Mouse (Mus musculus): Measurements from ENCODE around the gene Cwc22. TPM values are rescaled to one million over a fixed set of nuclear protein-coding genes. Genes with fewer than 3 reads are reported as not detected.

Cwc22 gene
- 3.4 and 5.7 TPM in 2 replicates for polyA plus RNA-seq (2012; rRNA removed)

DNA sequence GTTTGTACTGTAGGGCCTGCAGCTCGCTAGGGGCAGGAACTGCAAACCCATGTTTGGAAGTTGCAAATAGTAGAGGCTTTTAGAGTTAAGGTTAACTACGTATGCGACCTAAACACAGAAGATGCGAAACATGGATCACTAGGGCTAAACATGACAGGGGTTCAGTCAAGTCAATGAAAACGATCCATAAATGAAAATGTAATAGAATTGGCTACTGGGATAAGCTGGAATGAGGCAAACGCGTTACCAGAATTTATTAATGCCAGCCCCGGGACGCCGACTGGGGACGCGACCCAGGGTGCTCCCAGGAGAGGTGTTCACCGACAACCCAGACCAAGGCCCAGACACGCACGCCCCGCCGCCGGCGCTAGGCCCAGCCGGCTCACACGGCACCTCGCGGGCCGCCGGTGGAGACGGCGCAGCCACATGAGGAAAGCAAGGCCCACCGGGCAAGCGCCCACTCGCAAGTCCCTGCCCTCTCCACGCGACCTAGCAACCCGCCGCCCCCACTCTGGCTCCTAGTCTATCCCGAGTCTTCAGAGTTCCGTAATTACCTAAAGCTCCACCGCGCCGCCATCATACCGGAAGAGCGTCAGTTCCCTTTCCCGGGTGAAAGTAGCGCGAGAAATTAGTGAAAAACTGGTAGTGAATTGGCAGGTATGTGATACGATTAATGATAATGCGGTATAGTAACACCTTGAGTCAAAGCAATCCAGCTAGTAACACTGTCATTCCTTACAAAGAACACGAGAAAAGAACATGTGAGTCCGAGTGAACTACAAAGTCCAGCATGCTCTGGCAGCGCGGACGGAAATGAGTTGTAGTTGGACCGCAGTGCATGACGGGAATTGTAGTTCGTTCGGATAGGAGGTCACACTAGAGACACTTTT is at the start of gene Cwc22:
Gene Cwc22, minus strand, starts transcription at position 780 of the 890 bp plus-strand sequence.
- H3K36me3 ChIP-seq (ENCODE audit: control insufficient read depth, insufficient read depth, low read length) = no peaks in the 10 kb centered on the region
- peak within 1 kb of the TSS; percentile 69 for H3K27ac ChIP-seq (ENCODE audit: insufficient read depth, low read depth, low read length)
- under 1% methylated on average over 55 of the region's 55 CpGs for WGBS
- H3K4me1 ChIP-seq (ENCODE audit: control insufficient read depth, insufficient read depth, low read length) = no peaks in the 10 kb centered on the region
- H3K4me3 ChIP-seq (ENCODE audit: insufficient read depth, low read depth, low read length) = peak within 1 kb of the TSS; percentile 91
- no peaks in the 10 kb centered on the region for H3K27me3 ChIP-seq (replicated peaks; ENCODE audit: control insufficient read depth, insufficient read depth, low read length)
- DNase-seq = peak; percentile 94
- no peak for TF ChIP-seq POLR2A (IDR thresholded peaks at IDR 0.05; ENCODE audit: low read depth, low read length)
- no peak for TF ChIP-seq CTCF (conservative IDR thresholded peaks at IDR 0.05; ENCODE audit: insufficient read depth, insufficient read length, low read depth, low read length)

DNA sequence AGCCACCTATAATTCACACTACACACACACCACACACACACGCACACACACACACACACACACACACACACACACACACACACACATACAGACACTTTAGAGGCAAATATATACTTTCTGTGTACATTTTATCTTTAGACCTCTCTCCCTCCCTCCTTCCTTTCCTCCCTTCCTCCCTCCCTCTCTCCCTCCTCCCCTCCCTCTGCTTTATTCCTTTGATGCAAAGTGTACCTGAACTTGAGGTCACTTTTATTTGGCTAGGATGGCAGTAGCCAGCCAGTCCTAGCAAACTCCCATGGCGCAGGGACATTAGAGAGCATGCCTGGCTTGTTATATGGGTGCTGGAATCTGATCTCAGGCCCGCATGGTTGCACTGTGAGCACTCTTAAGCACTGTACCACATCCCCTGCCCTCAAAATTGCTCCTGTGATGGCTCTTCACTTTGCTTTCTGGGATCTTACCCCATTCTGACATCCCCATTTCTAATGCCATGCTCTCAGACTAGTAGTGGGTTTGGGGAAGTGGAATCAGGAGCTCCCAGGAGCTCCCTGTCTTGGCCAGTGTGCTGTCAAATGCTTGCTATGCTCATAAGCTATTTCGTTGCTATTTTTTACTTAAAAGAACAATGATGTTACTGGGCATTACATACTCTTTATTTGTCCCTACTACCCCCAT is 47.7 kb upstream of the Cwc22 start:
- DNase-seq = no peak
- no peaks in the 10 kb centered on the region for H3K36me3 ChIP-seq (ENCODE audit: control insufficient read depth, insufficient read depth, low read length)
- H3K4me3 ChIP-seq (ENCODE audit: insufficient read depth, low read depth, low read length) = no peak overlapping the region
- WGBS = 69% methylated on average over 4 of the region's 4 CpGs
- H3K27ac ChIP-seq (ENCODE audit: insufficient read depth, low read depth, low read length) = no peak overlapping the region
- no peaks in the 10 kb centered on the region for H3K4me1 ChIP-seq (ENCODE audit: control insufficient read depth, insufficient read depth, low read length)
- no peaks in the 10 kb centered on the region for H3K27me3 ChIP-seq (replicated peaks; ENCODE audit: control insufficient read depth, insufficient read depth, low read length)
- TF ChIP-seq CTCF (conservative IDR thresholded peaks at IDR 0.05; ENCODE audit: insufficient read depth, insufficient read length, low read depth, low read length) (no peak), POLR2A (IDR thresholded peaks at IDR 0.05; ENCODE audit: low read depth, low read length) (no peak)

DNA sequence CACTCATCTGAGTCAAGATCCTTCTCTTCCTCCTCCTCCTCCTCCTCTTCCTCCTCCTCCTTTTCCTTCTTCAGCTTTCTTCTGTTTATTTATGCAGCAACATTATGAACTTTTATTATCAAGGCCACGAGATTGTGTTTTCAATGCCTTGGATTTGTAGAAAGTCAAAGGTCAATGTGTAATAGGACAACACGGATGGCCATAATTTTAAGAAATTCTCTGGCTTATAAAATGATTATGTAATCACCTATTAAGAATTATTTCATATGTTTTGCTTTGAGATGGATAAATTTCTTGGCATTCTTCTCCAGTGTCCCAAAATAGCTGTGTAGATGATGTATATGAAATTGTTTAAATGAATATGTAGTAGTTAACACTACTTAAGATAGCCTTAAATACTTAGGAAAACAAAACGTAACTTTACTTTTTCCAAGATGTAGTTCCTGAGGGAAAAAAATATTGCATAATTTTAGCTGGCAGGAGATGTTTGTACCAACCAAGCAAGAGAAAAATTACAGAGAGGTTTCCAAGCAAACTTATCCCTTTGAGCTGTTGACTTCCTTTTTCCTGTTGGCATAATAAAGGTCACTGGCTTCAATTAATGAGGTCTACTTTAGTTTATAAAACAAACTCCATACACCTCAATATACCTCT is 46.9 kb upstream of the Cwc22 start:
- WGBS = 71% methylated on average over 3 of the region's 3 CpGs
- Histone ChIP-seq H3K4me1 (ENCODE audit: control insufficient read depth, insufficient read depth, low read length) (no peaks in the 10 kb centered on the region), H3K27ac (ENCODE audit: insufficient read depth, low read depth, low read length) (no peak overlapping the region), H3K27me3 (replicated peaks; ENCODE audit: control insufficient read depth, insufficient read depth, low read length) (no peaks in the 10 kb centered on the region), H3K4me3 (ENCODE audit: insufficient read depth, low read depth, low read length) (no peak overlapping the region), H3K36me3 (ENCODE audit: control insufficient read depth, insufficient read depth, low read length) (no peaks in the 10 kb centered on the region)
- no peak for DNase-seq
- TF ChIP-seq POLR2A (IDR thresholded peaks at IDR 0.05; ENCODE audit: low read depth, low read length) (no peak), CTCF (conservative IDR thresholded peaks at IDR 0.05; ENCODE audit: insufficient read depth, insufficient read length, low read depth, low read length) (no peak)

DNA sequence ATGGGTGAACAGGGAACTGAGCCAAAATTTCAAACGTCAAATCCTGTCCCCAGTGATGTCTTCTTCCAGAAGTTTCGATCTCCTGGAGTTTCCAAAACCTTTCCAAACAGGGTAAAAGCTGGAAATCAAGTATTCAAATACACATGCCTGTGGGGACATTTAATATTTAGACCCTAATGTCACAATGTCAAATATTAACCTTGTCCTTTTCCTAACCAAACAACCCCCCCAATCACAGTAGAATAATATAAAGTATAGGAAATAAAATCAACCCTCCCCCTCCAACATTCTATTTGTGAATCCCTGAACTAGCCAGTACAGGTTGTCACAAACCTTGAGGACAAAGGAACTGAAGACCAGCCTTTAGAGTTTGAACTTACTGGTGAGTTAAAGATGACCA is 44.6 kb upstream of the Cwc22 start:
- no peaks in the 10 kb centered on the region for H3K4me1 ChIP-seq (ENCODE audit: control insufficient read depth, insufficient read depth, low read length)
- no peaks in the 10 kb centered on the region for H3K27me3 ChIP-seq (replicated peaks; ENCODE audit: control insufficient read depth, insufficient read depth, low read length)
- no peak overlapping the region for H3K27ac ChIP-seq (ENCODE audit: insufficient read depth, low read depth, low read length)
- TF ChIP-seq POLR2A (IDR thresholded peaks at IDR 0.05; ENCODE audit: low read depth, low read length) (no peak), CTCF (conservative IDR thresholded peaks at IDR 0.05; ENCODE audit: insufficient read depth, insufficient read length, low read depth, low read length) (no peak)
- WGBS = 48% methylated on average over 2 of the region's 2 CpGs
- no peaks in the 10 kb centered on the region for H3K36me3 ChIP-seq (ENCODE audit: control insufficient read depth, insufficient read depth, low read length)
- no peak for DNase-seq
- H3K4me3 ChIP-seq (ENCODE audit: insufficient read depth, low read depth, low read length) = no peak overlapping the region

DNA sequence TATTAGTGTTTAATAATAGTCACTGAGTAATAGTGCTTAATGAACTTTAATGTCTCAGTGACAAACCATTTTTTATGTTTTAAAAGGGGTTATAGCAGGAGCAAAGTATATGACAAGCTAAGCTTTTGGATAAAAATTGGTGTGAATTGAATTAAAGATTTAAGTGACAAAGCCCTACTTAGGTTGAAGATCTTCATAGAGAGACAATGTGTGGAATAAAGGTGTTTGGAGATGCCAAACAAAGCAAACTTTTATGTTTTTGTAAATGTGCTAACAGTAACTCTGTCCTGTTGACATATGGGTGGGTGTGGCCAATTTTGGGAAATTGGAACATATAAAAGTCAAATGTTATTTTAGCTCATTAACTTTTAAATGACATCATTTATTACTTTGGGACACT is 43.9 kb upstream of the Cwc22 start:
- Histone ChIP-seq H3K4me1 (ENCODE audit: control insufficient read depth, insufficient read depth, low read length) (no peaks in the 10 kb centered on the region), H3K4me3 (ENCODE audit: insufficient read depth, low read depth, low read length) (no peak overlapping the region), H3K27me3 (replicated peaks; ENCODE audit: control insufficient read depth, insufficient read depth, low read length) (no peaks in the 10 kb centered on the region), H3K36me3 (ENCODE audit: control insufficient read depth, insufficient read depth, low read length) (no peaks in the 10 kb centered on the region), H3K27ac (ENCODE audit: insufficient read depth, low read depth, low read length) (no peak overlapping the region)
- no peak for TF ChIP-seq POLR2A (IDR thresholded peaks at IDR 0.05; ENCODE audit: low read depth, low read length)
- TF ChIP-seq CTCF (conservative IDR thresholded peaks at IDR 0.05; ENCODE audit: insufficient read depth, insufficient read length, low read depth, low read length) = no peak
- no peak for DNase-seq

DNA sequence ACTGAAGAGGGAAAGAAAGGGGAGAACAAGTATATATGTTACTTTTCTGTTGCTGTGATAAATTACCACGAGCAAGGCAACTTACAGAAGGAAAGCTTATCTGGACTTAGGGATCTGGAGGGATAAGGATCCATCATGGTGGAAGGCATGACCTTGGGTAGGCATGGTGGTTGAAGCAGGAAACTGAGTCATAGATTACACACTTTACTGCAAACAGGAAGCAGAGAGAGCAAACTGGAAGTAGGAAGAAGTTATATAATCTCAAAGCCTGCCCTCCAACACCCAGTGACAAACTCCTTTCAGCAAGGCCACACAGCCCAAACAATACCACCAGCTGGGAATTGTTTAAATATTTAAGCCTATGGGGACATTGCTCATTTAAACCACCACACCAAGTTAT is 43.2 kb upstream of the Cwc22 start:
- H3K36me3 ChIP-seq (ENCODE audit: control insufficient read depth, insufficient read depth, low read length) = no peaks in the 10 kb centered on the region
- DNase-seq = no peak
- no peaks in the 10 kb centered on the region for H3K4me1 ChIP-seq (ENCODE audit: control insufficient read depth, insufficient read depth, low read length)
- H3K4me3 ChIP-seq (ENCODE audit: insufficient read depth, low read depth, low read length) = no peak overlapping the region
- TF ChIP-seq CTCF (conservative IDR thresholded peaks at IDR 0.05; ENCODE audit: insufficient read depth, insufficient read length, low read depth, low read length) (no peak), POLR2A (IDR thresholded peaks at IDR 0.05; ENCODE audit: low read depth, low read length) (no peak)
- 74% methylated on average over 1 of the region's 1 CpGs for WGBS
- no peak overlapping the region for H3K27ac ChIP-seq (ENCODE audit: insufficient read depth, low read depth, low read length)
- H3K27me3 ChIP-seq (replicated peaks; ENCODE audit: control insufficient read depth, insufficient read depth, low read length) = no peaks in the 10 kb centered on the region
